Mouse (Mus musculus) testis, adult 2 months (tissue): ENCODE results near the gene Etnk1. TPM values are rescaled to one million over a fixed set of nuclear protein-coding genes. Genes with fewer than 3 reads are reported as not detected.

Experiments
- H3K27ac ChIP-seq: fragments of 200-500 bp; 2 replicates; pipeline ENCODE4 v1.5.1; 2012; ENCODE audit warnings: low read depth, low read length; ENCODE audit not compliant: control insufficient read depth, insufficient read depth
- H3K27me3 ChIP-seq: fragments of 200-500 bp; 2 replicates; pipeline ENCODE4 v1.6.1; 2012; ENCODE audit warnings: mild to moderate bottlenecking, low read length, moderate library complexity; ENCODE audit not compliant: control insufficient read depth, insufficient read depth
- H3K36me3 ChIP-seq: fragments of 200-500 bp; 2 replicates; pipeline ENCODE4 v1.6.1; 2012; ENCODE audit warnings: mild to moderate bottlenecking, low read length; ENCODE audit not compliant: control insufficient read depth, insufficient read depth
- H3K4me1 ChIP-seq: fragments of 200-500 bp; 2 replicates; pipeline ENCODE4 v1.6.1; 2012; ENCODE audit warnings: low read length; ENCODE audit not compliant: control insufficient read depth, insufficient read depth
- H3K4me3 ChIP-seq: fragments of 200-500 bp; 2 replicates; pipeline ENCODE4 v1.5.1; 2012; ENCODE audit warnings: low read depth, mild to moderate bottlenecking, low read length, moderate library complexity, mixed read lengths; ENCODE audit not compliant: control insufficient read depth
- CTCF ChIP-seq: fragments of 200-500 bp; IDR thresholded peaks from 2 replicates; pipeline ENCODE4 v1.5.1; 2012; ENCODE audit warnings: low read depth, mild to moderate bottlenecking, inconsistent platforms, low read length, moderate library complexity; ENCODE audit not compliant: control insufficient read depth, insufficient read depth, insufficient replicate concordance
- POLR2A ChIP-seq: fragments of 200-500 bp; IDR thresholded peaks from 2 replicates; pipeline ENCODE4 v1.6.1; 2012; ENCODE audit warnings: low read depth, mild to moderate bottlenecking, inconsistent platforms, low read length, moderate library complexity; ENCODE audit not compliant: control insufficient read depth
- polyA plus RNA-seq: library from polyadenylated mRNA; depleted of rRNA; stranded (reverse); fragments of >200 nt; gene quantifications from 2 replicates; pipeline ENCODE4 v1.2.3, GENCODE M21; 2012

Etnk1 gene
- polyA plus RNA-seq, 1 experiment, result 52.2 TPM

DNA sequence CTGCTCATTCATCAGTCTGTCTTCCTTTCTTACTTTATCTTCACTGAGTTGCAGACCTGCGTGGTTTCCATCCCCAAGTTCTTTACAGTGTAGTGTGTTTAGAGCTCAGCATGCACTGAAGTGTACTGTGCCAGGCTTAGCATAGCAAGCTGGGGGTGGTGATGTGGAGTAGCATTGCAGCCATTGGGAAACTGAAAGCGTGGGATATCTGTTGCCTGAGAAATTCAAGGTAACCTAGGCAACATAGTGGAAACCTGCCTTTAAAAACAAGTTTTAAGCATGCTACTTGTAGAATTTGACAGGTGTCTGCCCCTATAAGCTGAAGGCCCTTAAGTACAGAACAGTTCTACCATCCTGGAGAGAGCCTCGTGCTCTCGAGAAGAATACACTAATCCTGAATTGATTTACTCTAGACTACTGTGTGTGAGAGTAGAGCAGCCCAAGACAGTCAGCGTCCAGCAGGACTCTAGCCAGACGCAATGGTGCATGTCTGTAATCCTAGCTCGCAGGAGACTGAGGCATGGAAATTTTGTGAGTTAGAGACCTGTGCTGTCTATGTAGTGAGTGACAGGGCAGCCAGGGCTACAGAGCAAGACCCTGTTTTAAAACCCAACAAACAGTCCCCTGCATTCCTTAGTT is 23.9 kb downstream of the Etnk1 start:
- Histone ChIP-seq H3K27ac (no peak overlapping the region), H3K36me3 (no peaks in the 10 kb centered on the region), H3K4me1 (no peaks in the 10 kb centered on the region), H3K4me3 (no peak overlapping the region), H3K27me3 (no peaks in the 10 kb centered on the region)
- TF ChIP-seq POLR2A, result no peak
- no peak for TF ChIP-seq CTCF

DNA sequence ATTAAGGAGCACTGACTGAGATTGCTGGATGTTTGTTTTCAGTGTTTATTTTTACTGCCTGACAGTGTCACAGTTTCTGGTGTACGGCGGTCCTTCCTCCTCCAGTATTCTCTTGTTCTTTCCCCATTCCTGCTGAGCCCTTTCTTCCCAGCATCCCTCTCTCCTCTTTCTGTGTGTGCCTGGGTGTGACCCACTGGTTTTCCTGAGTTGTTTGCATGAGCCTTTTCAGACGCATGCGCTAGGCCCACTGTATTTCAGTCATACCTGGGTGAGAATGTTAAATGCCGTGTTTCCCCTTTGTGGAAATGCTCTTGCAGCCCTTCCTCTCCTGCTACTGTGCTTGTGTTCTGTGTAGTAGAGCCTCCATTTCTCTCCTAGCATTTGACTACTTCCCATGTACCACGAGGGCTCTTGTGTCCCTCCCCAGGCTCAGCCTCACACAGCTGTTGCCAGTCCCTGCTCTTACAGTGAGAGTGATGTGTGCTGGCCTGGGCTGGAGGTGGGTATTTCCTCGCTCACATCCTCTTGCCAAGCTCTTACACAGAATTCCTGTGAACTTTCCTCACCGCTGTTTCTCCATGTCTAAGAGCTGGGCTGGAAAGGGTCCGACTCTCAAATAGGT is 24.6 kb downstream of the Etnk1 start:
- Histone ChIP-seq H3K36me3 (no peaks in the 10 kb centered on the region), H3K4me1 (no peaks in the 10 kb centered on the region), H3K27me3 (no peaks in the 10 kb centered on the region), H3K27ac (no peak overlapping the region; the same call in 1 of the 2 replicates), H3K4me3 (no peak overlapping the region)
- TF ChIP-seq CTCF, result no peak
- TF ChIP-seq POLR2A, result no peak

DNA sequence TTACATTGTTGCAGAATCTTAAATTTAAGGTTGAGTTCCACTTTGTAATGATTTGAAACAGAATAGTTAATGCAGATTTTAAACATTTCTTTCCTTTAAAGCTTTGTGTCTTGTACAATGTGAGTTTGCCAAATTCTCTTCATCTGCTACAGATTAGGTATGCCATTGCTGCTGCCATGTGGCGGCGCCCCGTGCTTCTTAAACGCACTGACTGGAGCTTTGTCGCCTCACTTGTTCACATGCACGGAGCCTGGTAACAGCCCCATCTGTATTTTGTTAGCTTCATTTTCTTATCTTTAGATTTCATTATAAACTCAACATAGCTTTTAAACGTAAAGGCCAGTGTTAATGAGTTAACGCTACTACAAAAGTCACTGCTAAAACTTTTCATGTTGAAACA is 25.7 kb downstream of the Etnk1 start:
- Histone ChIP-seq H3K4me1 (no peaks in the 10 kb centered on the region), H3K27ac (no peak overlapping the region), H3K36me3 (no peaks in the 10 kb centered on the region), H3K27me3 (no peaks in the 10 kb centered on the region), H3K4me3 (no peak overlapping the region)
- no peak for TF ChIP-seq CTCF
- TF ChIP-seq POLR2A, result no peak

DNA sequence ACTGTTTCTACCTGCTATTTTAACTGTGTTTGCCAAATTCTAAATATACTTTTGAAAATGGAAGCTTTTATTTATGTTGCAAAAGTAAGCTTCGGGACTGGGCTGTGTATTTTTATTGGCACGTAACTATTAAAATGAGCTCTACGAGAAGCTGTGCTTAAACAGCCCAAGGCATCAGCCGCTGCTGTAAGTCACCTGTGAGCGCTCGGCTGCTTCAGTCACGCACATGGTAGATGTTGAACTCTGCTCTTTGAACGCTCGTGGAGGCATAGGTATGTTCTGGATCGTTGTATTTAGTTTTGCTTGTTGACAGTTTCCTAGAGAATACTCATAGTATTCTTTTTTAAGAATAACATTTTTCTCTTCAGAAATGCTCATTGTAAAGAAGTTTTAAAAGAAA is 26.1 kb downstream of the Etnk1 start:
- H3K27ac ChIP-seq, result no peak overlapping the region
- H3K4me3 ChIP-seq, result no peak overlapping the region
- TF ChIP-seq CTCF (no peak), POLR2A (no peak)
- no peaks in the 10 kb centered on the region for H3K36me3 ChIP-seq
- H3K27me3 ChIP-seq, result no peaks in the 10 kb centered on the region
- no peaks in the 10 kb centered on the region for H3K4me1 ChIP-seq

DNA sequence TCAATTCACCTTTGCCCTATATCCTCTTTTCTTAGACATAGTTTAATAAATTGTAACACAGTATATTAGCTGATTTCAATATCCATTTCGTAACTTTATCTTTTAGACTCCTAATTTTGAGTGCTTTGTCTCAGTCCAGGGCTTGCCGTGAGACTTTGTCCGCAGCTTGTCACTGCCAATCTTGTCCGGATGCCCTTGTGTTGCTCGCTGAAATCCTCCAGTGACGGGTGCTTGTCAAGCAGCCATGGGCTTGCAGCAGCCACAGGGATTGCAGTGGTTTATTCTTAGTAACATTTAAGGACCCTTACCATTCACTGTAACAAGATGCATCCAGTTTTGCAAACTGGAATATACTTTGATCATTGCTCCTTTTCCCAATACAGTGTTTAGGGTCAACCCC is 26.6 kb downstream of the Etnk1 start:
- Histone ChIP-seq H3K27ac (no peak overlapping the region), H3K36me3 (no peaks in the 10 kb centered on the region; the same call in 1 of the 2 replicates), H3K4me3 (no peak overlapping the region), H3K27me3 (no peaks in the 10 kb centered on the region), H3K4me1 (no peaks in the 10 kb centered on the region)
- TF ChIP-seq POLR2A (no peak), CTCF (no peak)

DNA sequence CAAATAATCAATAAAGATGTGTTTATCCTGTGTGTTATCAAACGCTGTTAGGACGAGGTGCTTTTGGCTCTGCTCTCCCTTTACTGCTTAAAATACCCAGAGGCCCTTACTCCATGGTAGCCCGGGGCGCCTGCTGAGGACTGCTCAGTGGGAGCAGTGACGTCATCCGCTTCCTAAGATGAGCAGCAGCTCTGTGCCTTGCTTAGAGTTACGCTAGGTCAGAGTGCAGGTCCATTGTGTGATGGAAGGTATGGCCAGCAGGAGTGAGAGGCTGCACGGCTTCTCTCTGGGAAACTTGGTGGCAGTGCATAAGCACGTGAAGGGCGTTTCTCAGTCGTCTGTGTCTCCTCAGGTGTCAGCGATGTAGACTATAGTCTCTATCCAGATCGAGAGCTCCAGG is 30.0 kb downstream of the Etnk1 start:
- TF ChIP-seq POLR2A (no peak), CTCF (no peak)
- no peaks in the 10 kb centered on the region; the same call in 1 of the 2 replicates for H3K36me3 ChIP-seq

DNA sequence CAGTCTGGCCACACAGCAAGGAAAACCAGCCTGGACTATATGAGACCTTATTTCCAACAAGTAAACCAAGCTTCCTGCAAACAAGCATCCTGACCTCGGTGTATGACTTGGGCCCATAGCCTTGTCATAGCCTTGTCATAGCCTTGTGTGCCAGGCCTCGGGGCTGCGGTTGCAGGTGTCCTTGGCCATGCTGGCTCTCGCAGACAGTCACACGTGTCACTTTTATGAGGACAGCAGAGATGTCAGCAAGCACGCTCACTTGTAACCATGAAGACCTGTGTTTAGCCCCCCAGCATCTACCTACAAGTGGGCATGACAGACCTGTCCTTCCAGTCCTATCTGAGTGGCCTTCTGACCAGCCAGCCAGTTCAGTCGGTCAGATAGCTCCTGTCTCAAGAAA is 31.4 kb downstream of the Etnk1 start:
- TF ChIP-seq CTCF, result peak; percentile 5; the same call in 1 of the 2 replicates
- no peak for TF ChIP-seq POLR2A
- Histone ChIP-seq H3K36me3 (no peaks in the 10 kb centered on the region; the same call in 1 of the 2 replicates), H3K27me3 (no peaks in the 10 kb centered on the region), H3K4me1 (no peaks in the 10 kb centered on the region), H3K27ac (no peak overlapping the region), H3K4me3 (no peak overlapping the region)

More for the DNA sequence above, 30.0 kb downstream of the Etnk1 start:
- H3K27ac ChIP-seq, result no peak overlapping the region
- H3K27me3 ChIP-seq, result no peaks in the 10 kb centered on the region
- H3K4me1 ChIP-seq, result no peaks in the 10 kb centered on the region
- H3K4me3 ChIP-seq, result no peak overlapping the region
